Mouse (Mus musculus): ENCODE data around the gene Lcn4.

DNA sequence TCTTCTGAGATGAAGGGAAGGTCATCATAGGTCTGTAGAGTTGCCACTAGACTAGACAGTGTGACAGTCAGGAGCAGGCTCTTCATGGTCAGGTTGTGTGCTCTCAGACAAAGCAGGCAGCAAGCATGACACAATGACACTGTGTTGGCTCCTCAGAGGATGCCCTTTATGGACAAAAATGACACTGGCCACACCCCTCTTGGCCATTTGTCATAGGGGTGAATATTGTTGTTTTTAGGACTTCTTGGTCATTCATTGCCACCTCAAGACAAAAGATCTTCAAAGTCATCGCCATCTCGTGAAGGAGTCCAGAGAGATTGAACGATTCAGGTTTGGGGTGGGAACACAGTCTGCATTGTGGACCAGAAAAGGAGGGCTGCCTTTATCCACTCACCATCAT, at the start of gene Lcn4:
- no peak for TF ChIP-seq POLR2A (IDR thresholded peaks at IDR 0.05; ENCODE audit: low read depth, low read length)
- TF ChIP-seq CTCF (IDR thresholded peaks at IDR 0.05; ENCODE audit: extremely low read depth, insufficient read depth, insufficient read length, insufficient replicate concordance) = no peak
